Mouse (Mus musculus) small intestine, adult 2 months (tissue): ENCODE data around the gene Dis3l2.

ENCODE experiments used
- CTCF ChIP-seq: fragments of 200-500 bp; IDR thresholded peaks from 2 replicates; pipeline ENCODE4 v1.5.1; 2012; ENCODE audit warnings: low read depth, mild to moderate bottlenecking, control low read depth, inconsistent platforms, low read length, moderate library complexity, mixed read lengths; ENCODE audit not compliant: insufficient replicate concordance, insufficient read length; ENCODE audit errors: extremely low read depth
- POLR2A ChIP-seq: fragments of 200-500 bp; IDR thresholded peaks from 2 replicates; pipeline ENCODE4 v1.6.1; 2012; ENCODE audit warnings: low read depth, mild to moderate bottlenecking, control low read depth, inconsistent platforms, low read length, moderate library complexity

- TF ChIP-seq POLR2A = no peak
- TF ChIP-seq CTCF = no peak
Measured at GRCm38 (mm10) chr1:87060913-87061312, 357.3 kb downstream of the Dis3l2 start.
